Mouse (Mus musculus) monocyte, adult 5-6 weeks (primary cell): ENCODE measurements around the gene Olfr204. TPM values are rescaled to one million over a fixed set of nuclear protein-coding genes. Genes with fewer than 3 reads are reported as not detected.
"Not testable (repeated sequence)": the region's sequence is repeated elsewhere in the genome, so short reads cannot be mapped to it uniquely, and the experiment has no call there.

Experiments
- ATAC-seq: fragments of 153-309, 156-312 bp; replicated peaks from 2 replicates; pipeline ENCODE4 v1.8.0; 2017; ENCODE audit warnings: mild to moderate bottlenecking; ENCODE audit not compliant: low TSS enrichment, insufficient number of reproducible peaks, severe bottlenecking, poor library complexity, low FRiP score
- total RNA-seq: library from RNA; stranded (forward); fragments of 200-1000, 200-491, 200-594 nt; gene quantifications from 3 replicates; pipeline ENCODE4 v1.2.3, GENCODE M21; 2017

Gene Olfr204
- total RNA-seq, result not detected in 3 replicates

- no peak for ATAC-seq
These were observed at the start of gene Olfr204 for GRCm38 (mm10) chr16:59318148-59318547. TSS of gene Olfr204 (minus strand) at chr16:59318248.

- no peak for ATAC-seq
These were observed 45.8 kb upstream of the Olfr204 start, which contains the start of gene Olfr209 for GRCm38 (mm10) chr16:59363893-59364292. TSS of gene Olfr209 (minus strand) at chr16:59363993.

GRCm38 (mm10) chr16:59349146-59349545 is 31.1 kb upstream of the Olfr204 start, which contains the start of gene Olfr206:
TSS of gene Olfr206 (minus strand) at chr16:59349246.
- no peak for ATAC-seq

GRCm38 (mm10) chr16:59331038-59331437 is 13.0 kb upstream of the Olfr204 start, which contains the start of gene Olfr205:
TSS of gene Olfr205 (minus strand) at chr16:59331138.
- no peak for ATAC-seq

GRCm38 (mm10) chr16:59323262-59323661 is 5.2 kb upstream of the Olfr204 start:
- ATAC-seq, result not testable (repeated sequence)

GRCm38 (mm10) chr16:59298581-59298980 is 19.5 kb downstream of the Olfr204 start, which contains the start of gene Olfr203:
TSS of gene Olfr203 (plus strand) at chr16:59298881.
- no peak for ATAC-seq

- not testable (repeated sequence) for ATAC-seq
These were observed 30.5 kb downstream of the Olfr204 start for GRCm38 (mm10) chr16:59287576-59287975.

GRCm38 (mm10) chr16:59286693-59287092 is 31.4 kb downstream of the Olfr204 start, which contains the start of gene Olfr202:
TSS of gene Olfr202 (minus strand) at chr16:59286793.
- ATAC-seq, result no peak

- no peak for ATAC-seq
These were observed 34.6 kb downstream of the Olfr204 start for GRCm38 (mm10) chr16:59283476-59283875.

GRCm38 (mm10) chr16:59280542-59280941 is 37.5 kb downstream of the Olfr204 start:
- no peak for ATAC-seq

GRCm38 (mm10) chr16:59272532-59272931 is 45.5 kb downstream of the Olfr204 start, which contains the start of gene Olfr201:
TSS of gene Olfr201 (minus strand) at chr16:59272632.
- not testable (repeated sequence) for ATAC-seq

- ATAC-seq, result not testable (repeated sequence)
These were observed 49.0 kb downstream of the Olfr204 start for GRCm38 (mm10) chr16:59269097-59269496.

Other genes with a start within 250 kb of the Olfr204 start
- gene Olfr190, start 240.2 kb downstream of the Olfr204 start, total RNA-seq, result under 0.01 to 0.32 TPM in 2 of 3 replicates, not detected in the other
- not detected in 3 replicates for gene Olfr191, start 228.4 kb downstream of the Olfr204 start, total RNA-seq
- gene Olfr193, start 206.4 kb downstream of the Olfr204 start, total RNA-seq, result not detected in 3 replicates
- not detected in 3 replicates for gene Olfr194, start 197.2 kb downstream of the Olfr204 start, total RNA-seq
- not detected in 3 replicates for gene Olfr195, start 171.2 kb downstream of the Olfr204 start, total RNA-seq
- gene Olfr196, start 147.8 kb downstream of the Olfr204 start, total RNA-seq, result not detected in 3 replicates
- not detected in 3 replicates for gene Olfr198, start 114.7 kb downstream of the Olfr204 start, total RNA-seq
- gene Olfr199, start 98.5 kb downstream of the Olfr204 start, total RNA-seq, result not detected in 3 replicates
- not detected in 3 replicates for gene Olfr201, start 45.6 kb downstream of the Olfr204 start, total RNA-seq
- gene Olfr202, start 31.5 kb downstream of the Olfr204 start, total RNA-seq, result not detected in 3 replicates
- gene Olfr203, start 19.4 kb downstream of the Olfr204 start, total RNA-seq, result not detected in 3 replicates
- gene Olfr205, start 12.9 kb upstream of the Olfr204 start, total RNA-seq, result not detected in 3 replicates
- not detected in 3 replicates for gene Olfr206, start 31.0 kb upstream of the Olfr204 start, total RNA-seq
- gene Olfr209, start 45.7 kb upstream of the Olfr204 start, total RNA-seq, result not detected in 3 replicates
- gene Gabrr3, start 89.1 kb upstream of the Olfr204 start, total RNA-seq, result not detected in 3 replicates
- 46.0 to 76.4 TPM (median 67.2 TPM) in 3 replicates for gene Riox2, start 153.5 kb upstream of the Olfr204 start, total RNA-seq